Mouse (Mus musculus): ENCODE data around the gene Ap3s2.

Ap3s2 gene

GRCm38 (mm10) chr7:79888603-79889002 lies 31.8 kb downstream of the Ap3s2 start:
- peak; percentile 24 for DNase-seq

DNA sequence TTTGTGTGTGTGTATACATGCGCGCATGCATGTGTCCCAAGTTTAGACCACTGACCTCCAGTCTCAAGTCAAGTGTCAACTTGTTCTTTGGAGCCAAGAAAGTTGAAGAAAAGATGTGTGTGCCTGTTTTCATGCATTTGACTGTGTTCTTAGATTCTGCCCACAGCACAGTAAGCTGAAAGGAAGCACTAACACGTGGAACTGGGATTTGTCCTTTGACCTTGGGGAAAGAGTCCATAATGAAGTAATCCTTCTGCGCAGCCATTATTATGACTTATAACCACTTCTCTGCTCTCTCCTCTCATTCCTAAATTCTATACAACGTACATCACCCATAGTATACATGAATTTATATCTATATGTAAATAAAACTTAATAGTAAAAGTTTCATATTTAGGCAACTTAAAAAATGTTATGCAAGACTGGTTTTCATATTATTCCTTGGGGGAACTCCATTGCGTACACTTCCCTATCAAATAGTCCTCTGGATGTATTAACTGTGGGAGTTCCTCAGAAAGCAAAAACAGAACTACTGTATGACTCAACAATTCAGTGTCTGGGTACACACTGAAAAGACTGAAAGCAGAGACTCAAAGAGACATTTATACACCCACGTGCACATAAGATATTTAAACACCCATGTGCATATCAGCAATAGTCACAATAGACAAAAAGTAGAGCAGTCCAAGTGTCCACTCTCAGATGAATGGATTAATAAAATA lies 36.7 kb downstream of the Ap3s2 start:
- DNase-seq: no peak

- no peak for DNase-seq
Observed at GRCm38 (mm10) chr7:79881901-79882300, 38.5 kb downstream of the Ap3s2 start.

DNA sequence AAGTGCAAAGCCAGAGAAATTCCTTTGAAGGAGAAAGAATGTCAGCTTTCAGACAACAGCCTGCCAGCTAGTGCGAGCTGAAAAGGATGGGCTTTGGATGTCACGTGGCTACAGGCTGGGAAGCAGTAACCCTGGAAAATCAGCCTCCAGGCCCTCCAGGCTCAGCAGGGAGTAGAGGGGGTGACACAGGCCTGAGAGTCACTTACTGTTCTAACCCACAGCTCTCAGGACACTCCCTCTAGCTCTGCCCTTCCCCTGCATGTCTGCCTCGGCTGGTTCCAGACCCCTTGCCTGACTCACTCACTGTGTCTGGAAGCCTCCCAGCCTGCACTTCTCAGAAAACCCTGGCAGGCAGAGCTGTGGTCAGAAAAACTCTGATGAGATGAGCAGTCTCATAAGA lies 39.5 kb downstream of the Ap3s2 start:
- peak; percentile 27 for DNase-seq

GRCm38 (mm10) chr7:79880033-79880432 lies 40.4 kb downstream of the Ap3s2 start:
- no peak for DNase-seq

DNA sequence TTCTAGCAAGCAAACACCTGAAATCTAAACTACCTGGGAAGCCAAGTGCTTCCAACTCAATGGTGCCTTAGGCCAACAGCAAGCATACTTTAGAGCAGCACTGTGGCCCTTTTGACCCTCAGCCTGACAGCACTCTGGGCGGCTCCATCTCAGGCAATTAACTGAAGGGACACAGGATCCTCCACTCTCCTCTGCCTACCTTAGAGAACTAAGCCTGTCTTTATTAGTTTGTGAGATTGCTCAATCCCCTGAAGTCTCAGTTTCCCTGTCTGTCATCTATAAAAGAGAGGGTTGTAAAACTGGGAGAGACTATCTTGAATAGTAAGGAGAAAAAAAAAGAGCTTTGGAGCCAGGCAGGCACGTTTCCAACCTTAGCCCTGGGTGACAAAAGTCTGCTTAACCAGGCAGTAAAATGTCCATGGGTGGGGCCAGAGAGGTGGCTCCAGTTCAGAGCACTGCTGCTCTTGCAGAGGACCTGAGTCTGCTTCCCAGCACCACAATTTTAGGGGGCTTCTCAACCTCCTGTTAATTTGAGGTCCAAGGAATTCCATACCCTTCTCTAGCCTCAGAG lies 41.9 kb downstream of the Ap3s2 start:
- no peak for DNase-seq

- DNase-seq: no peak
Observed at GRCm38 (mm10) chr7:79873407-79873806, 47.0 kb downstream of the Ap3s2 start.

DNA sequence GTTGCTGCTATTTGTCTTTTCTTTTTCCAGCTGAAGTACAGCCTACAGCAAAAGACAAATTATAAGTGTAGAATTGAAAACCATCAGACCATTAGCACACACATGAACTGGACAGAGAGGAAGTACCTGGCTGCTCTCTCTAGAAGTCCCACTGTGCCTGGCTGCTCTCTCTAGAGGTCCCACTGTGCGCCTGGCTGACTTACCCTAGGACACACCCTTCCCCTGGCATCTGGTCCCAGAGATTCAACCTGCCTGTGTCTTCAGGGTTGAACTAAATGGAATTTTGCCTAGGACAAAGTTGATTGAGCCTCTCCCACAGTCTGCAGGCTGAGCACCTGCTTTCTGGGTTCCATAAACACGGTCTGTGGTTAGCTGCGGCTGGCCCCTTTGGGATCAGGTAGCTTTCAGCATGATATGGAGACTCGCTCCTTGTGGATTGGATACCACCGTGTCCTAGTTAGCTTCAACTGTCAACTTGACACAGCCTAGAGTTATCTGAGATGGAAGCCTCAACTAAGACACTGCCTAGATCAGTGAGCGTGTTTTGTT lies 48.6 kb downstream of the Ap3s2 start:
- no peak for DNase-seq

- peak; percentile 56 for DNase-seq
Observed at GRCm38 (mm10) chr7:79869072-79869719, 51.3 kb downstream of the Ap3s2 start.

- DNase-seq: peak; percentile 57
Observed at GRCm38 (mm10) chr7:79868475-79868874, 52.0 kb downstream of the Ap3s2 start.

GRCm38 (mm10) chr7:79867861-79868260 lies 52.6 kb downstream of the Ap3s2 start:
- DNase-seq: no peak

- no peak for DNase-seq
Observed at GRCm38 (mm10) chr7:79866294-79867000, 54.0 kb downstream of the Ap3s2 start.

DNA sequence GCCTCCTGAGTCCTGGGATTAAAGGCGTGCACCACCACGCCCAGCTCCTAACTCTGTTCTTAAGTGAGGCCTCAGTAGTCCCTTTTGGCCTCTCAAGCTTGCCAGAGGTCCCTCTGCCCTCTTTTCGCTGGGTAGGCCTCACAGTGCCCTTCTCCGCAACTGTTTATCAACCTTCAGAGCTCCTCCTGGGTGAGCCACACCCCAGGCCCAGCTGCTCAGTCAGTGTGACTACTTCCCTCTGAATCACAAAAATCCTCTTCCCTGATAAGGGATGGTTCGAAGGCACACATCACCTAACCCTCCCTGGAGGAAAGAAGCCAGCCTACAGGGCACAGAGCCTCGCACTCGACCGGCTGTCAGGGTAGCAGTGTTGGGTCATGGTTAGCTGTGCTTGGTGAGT lies 58.7 kb downstream of the Ap3s2 start:
- DNase-seq: no peak

DNA sequence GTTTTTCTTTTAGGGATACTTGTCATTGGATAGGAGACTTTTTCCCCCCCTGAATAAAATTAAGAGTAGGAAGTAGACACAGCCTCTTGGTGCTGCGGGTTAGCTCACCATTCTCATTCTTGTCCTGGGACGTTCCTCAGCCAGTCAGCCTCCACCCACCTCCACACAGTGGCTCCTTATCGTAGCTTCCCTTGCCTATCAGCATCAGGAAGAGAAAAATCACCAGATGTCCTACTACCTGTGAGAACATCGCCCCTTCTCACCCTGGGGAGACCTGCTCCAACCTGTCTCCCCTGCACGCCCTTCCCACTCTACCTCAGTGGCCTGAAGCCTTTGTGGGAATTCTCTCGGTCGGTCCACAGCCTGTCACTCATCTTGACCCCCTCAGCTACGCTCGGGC lies 59.6 kb downstream of the Ap3s2 start, which contains the start of gene Anpep:
TSS of gene Anpep (minus strand) at position 249 of the 400 bp plus-strand sequence.
- no peak for DNase-seq

GRCm38 (mm10) chr7:79858956-79859630 lies 61.4 kb downstream of the Ap3s2 start:
- no peak for DNase-seq

DNA sequence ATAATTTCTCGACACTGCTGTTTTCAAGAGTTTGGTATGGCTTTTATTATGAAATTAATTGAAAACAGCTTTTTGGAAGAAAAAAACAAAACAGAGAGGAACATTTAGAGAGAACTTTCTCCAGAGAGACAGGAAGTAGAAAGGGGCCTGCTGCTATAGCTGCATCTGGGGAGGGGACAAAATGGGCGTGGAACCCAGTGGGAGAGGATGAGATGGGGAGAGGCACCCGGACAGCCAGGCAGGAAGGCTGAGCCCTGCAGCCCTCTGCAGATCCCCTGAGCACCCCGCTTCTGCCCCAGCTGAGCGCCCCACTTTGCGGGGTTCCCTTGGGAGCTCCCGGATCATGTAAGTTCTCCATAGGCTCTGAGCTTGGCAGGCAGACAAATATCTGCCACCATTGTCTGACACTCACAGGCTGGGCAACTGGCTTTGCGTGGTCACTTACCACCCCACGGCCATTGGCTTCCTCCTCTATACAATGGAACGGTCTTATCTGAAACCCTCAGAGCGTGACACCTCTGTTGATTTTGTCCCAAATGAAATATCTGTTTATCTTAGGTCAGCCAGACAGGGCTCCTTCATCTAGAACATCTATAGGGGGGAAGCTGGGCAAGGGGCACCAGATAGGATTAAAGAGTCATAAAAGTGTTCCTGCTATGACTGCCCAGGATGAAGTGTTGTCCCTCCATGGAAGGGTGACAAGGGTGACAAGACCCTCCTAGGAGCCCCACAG lies 62.1 kb downstream of the Ap3s2 start:
- no peak for DNase-seq

- no peak for DNase-seq
Observed at GRCm38 (mm10) chr7:79856305-79856704, 64.1 kb downstream of the Ap3s2 start.

DNA sequence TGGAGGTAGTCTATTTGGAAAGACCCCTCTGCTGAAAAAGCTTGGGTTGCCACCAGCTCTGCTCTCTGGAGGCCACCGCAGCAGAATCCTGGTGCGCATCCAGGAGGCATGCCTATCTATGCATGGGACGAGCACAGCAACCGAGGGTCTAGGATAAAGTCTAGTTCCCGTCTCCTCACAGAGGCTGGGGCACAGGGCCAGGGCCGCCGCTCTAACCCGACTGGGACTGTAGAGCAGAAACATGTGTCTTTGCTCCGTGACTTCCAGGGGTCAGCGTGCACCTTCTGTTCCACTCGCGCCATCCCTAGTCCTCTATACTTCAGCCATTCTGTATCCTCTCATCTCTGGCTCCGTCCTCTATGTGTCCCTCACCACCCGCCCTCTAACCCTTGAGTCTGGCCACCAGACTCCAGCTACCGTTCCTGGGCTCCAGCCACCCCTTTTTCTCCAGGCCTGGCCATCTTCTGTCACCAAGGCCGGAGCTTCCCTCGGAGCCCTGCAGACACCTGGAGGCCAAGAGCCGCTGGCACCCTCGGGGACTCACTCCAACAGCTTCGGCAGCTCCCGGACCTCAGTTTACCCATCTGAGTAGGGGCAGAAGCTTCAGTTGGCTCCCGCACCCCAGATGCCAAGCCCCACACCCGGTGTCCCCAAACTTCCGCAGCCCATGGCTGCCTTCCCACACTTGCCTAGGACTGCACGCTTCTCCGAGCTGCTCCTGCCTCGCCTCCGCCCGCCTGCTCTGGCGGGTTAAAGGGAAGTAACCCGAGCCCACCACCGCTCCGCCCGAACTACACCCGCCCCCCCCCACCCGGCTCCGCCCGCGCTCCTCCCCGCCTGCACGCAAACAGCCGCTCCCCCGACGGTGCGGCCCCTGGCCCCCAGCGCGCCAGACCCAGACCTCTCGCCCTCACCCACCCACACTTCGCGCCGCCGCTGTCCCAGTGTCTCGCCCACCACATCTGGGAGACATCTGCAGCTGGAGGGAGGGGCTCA lies 72.7 kb downstream of the Ap3s2 start:
- peak; percentile 32 for DNase-seq

DNA sequence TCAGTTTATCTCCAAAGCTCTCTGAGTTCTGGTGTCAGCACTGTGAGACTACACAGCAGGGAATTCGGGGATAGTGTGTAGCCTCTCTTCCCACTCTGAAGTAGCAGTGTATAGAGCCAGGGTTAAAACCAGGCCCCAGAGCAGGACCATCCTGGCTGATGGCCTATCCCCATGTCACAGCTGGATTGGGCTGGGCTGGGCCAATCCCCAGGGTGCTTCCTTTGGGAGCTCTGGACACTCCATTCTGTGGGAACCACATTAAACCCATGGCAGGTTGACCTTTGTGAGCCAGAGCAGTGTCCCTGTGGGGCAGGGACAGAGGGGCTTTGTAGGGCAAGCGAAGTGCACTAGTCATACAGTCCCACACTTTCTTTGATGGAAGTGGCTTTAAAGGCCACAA lies 74.1 kb downstream of the Ap3s2 start:
- no peak for DNase-seq

- DNase-seq: no peak
Observed at GRCm38 (mm10) chr7:79844090-79844802, 76.2 kb downstream of the Ap3s2 start.

Data from lung, postnatal 36 days (tissue).